Mouse (Mus musculus): ENCODE measurements around the gene Abcb5. TPM values are rescaled to one million over a fixed set of nuclear protein-coding genes. Genes with fewer than 3 reads are reported as not detected.
"Not testable (repeated sequence)": the region's sequence is repeated elsewhere in the genome, so short reads cannot be mapped to it uniquely, and the experiment has no call there.

Abcb5 gene
- not detected for total RNA-seq (2021)

GRCm38 (mm10) chr12:118966321-118966720, at the start of gene Abcb5:
Gene Abcb5 (minus strand): TSS chr12:118966421.
- no peak for DNase-seq
- intact Hi-C loops (cut with DNase I): no loop called here

GRCm38 (mm10) chr12:118999230-118999629, 33.0 kb upstream of the Abcb5 start:
- intact Hi-C loops (cut with DNase I): loop anchor here (5.0 to 10.0 kb wide), 2 partner anchors 326 to 983 kb away; no protein-coding TSS in a partner anchor
- no peak for DNase-seq

- peak; percentile 14 to 27 for DNase-seq
- intact Hi-C loops (cut with DNase I): loop anchor here (5.0 to 10.0 kb wide), 2 partner anchors 330 to 988 kb away; no protein-coding TSS in a partner anchor
Measured at GRCm38 (mm10) chr12:118994328-118995166, 28.3 kb upstream of the Abcb5 start.

GRCm38 (mm10) chr12:118984852-118985251, 18.6 kb upstream of the Abcb5 start:
- no peak for DNase-seq
- intact Hi-C loops (cut with DNase I): no loop called here

- intact Hi-C loops (cut with DNase I): loop anchor here (2.0 kb wide), 1 partner anchor 394 kb away; no protein-coding TSS in a partner anchor
- peak; percentile 70 to 81 for DNase-seq
Measured at GRCm38 (mm10) chr12:118930386-118931318, 35.6 kb downstream of the Abcb5 start.

- intact Hi-C loops (cut with DNase I): loop anchor here (2.0 to 5.0 kb wide), 2 partner anchors 66 to 1055 kb away; no protein-coding TSS in a partner anchor
- peak; percentile 21 to 36 for DNase-seq
Measured at GRCm38 (mm10) chr12:118926813-118927281, 39.4 kb downstream of the Abcb5 start.

GRCm38 (mm10) chr12:118923874-118924273, 42.3 kb downstream of the Abcb5 start:
- intact Hi-C loops (cut with DNase I); DNase-seq: not testable (repeated sequence)

- intact Hi-C loops (cut with DNase I): no loop called here
Measured at GRCm38 (mm10) chr12:118917771-118918170, 48.5 kb downstream of the Abcb5 start.

GRCm38 (mm10) chr12:118910360-118910759, 55.9 kb downstream of the Abcb5 start:
- no peak for DNase-seq

More at GRCm38 (mm10) chr12:118917771-118918170, 48.5 kb downstream of the Abcb5 start:
- DNase-seq: no peak

GRCm38 (mm10) chr12:118902249-118902648, 64.0 kb downstream of the Abcb5 start:
- intact Hi-C loops (cut with DNase I): no loop called here
- DNase-seq: no peak

More at GRCm38 (mm10) chr12:118910360-118910759, 55.9 kb downstream of the Abcb5 start:
- intact Hi-C loops (cut with DNase I): no loop called here

GRCm38 (mm10) chr12:118887964-118888363, 78.3 kb downstream of the Abcb5 start:
- intact Hi-C loops (cut with DNase I): no loop called here
- peak; percentile 74 to 76 for DNase-seq

GRCm38 (mm10) chr12:118882790-118883189, 83.4 kb downstream of the Abcb5 start:
- DNase-seq: no peak
- intact Hi-C loops (cut with DNase I): no loop called here

GRCm38 (mm10) chr12:118872673-118873072, 93.5 kb downstream of the Abcb5 start:
- intact Hi-C loops (cut with DNase I): no loop called here

GRCm38 (mm10) chr12:118856151-118856550, 110.1 kb downstream of the Abcb5 start:
- no peak for DNase-seq
- intact Hi-C loops (cut with DNase I): loop anchor here (10.0 kb wide), 2 partner anchors 661 to 1471 kb away; partner anchors contain the start of gene Dnah11

More at GRCm38 (mm10) chr12:118872673-118873072, 93.5 kb downstream of the Abcb5 start:
- DNase-seq: no peak

GRCm38 (mm10) chr12:118854831-118855453, 111.3 kb downstream of the Abcb5 start:
- intact Hi-C loops (cut with DNase I): loop anchor here (1.0 to 10.0 kb wide), 6 partner anchors 398 to 1470 kb away; partner anchors contain the start of genes Dnah11 and Sp4
- DNase-seq: peak; percentile 72 to 76

GRCm38 (mm10) chr12:118854401-118854800, 111.8 kb downstream of the Abcb5 start:
- DNase-seq: no peak
- intact Hi-C loops (cut with DNase I): loop anchor here (5.0 to 10.0 kb wide), 3 partner anchors 552 to 1470 kb away; partner anchors contain the start of genes Dnah11 and Sp4

- DNase-seq: no peak
- intact Hi-C loops (cut with DNase I): loop anchor here (2.0 to 10.0 kb wide), 4 partner anchors 17 to 1469 kb away; partner anchors contain the start of genes Dnah11 and Sp4
Measured at GRCm38 (mm10) chr12:118853331-118853730, 112.9 kb downstream of the Abcb5 start.

GRCm38 (mm10) chr12:118850851-118851410, 115.3 kb downstream of the Abcb5 start:
- no peak for DNase-seq
- intact Hi-C loops (cut with DNase I): loop anchor here (5.0 to 10.0 kb wide), 3 partner anchors 549 to 1466 kb away; partner anchors contain the start of genes Dnah11 and Sp4

- intact Hi-C loops (cut with DNase I): loop anchor here (5.0 to 10.0 kb wide), 3 partner anchors 548 to 1465 kb away; partner anchors contain the start of genes Dnah11 and Sp4
- no peak for DNase-seq
Measured at GRCm38 (mm10) chr12:118849996-118850395, 116.2 kb downstream of the Abcb5 start.
